Mouse (Mus musculus) 3T3-L1 (cell line): ENCODE results near the gene Dock1.

ENCODE experiments used
- DNase-seq: peaks from one replicate; pipeline ENCODE4 v3.0.0-alpha.2; 2015; ENCODE audit warnings: low read depth, low spot score

Gene Dock1

DNA sequence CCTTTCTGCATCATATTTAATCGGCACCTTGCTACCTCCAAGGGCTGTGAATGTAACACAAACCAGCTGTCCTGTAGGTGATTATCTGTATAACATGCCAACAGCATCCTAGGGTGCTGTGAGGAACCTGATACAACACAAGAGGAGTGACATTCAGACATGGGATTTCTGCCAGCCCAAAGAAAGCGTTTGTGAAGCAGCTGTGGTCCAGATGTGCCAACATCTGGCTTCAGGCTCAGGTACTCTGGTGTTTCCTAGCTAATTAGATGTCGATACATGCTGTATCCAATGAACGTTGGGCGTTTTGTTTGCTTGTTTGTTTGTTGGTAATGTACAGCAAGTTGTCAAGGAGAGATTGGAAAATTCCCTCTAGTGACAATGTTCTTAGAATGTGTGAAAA lies 487.1 kb downstream of the Dock1 start:
- DNase-seq, result no peak

- no peak for DNase-seq
These were observed 487.9 kb downstream of the Dock1 start for GRCm38 (mm10) chr7:135158381-135158780.

GRCm38 (mm10) chr7:135159606-135160005 lies 489.2 kb downstream of the Dock1 start:
- DNase-seq, result no peak

- DNase-seq, result peak; percentile 61
These were observed 494.7 kb downstream of the Dock1 start for GRCm38 (mm10) chr7:135165155-135165554.

DNA sequence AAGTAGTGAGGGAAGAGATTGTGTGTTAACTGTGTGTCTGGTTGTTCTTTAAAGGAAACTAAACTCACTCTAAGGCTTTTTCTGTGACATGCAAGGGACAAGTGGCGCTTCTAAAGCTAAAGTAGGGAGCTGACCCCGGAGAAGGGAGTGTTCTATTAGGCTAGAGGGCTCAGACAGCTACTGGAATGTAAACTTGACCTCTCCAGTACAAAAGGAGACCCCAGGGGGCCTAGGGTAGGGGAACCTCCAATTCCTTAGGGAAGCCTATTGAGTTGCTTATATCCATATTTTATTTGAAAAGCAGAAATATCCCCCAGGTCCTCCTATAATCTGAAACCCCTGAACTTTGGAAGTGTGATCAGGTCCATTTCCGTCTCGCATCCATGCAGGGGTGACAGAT lies 499.5 kb downstream of the Dock1 start:
- DNase-seq, result no peak

DNA sequence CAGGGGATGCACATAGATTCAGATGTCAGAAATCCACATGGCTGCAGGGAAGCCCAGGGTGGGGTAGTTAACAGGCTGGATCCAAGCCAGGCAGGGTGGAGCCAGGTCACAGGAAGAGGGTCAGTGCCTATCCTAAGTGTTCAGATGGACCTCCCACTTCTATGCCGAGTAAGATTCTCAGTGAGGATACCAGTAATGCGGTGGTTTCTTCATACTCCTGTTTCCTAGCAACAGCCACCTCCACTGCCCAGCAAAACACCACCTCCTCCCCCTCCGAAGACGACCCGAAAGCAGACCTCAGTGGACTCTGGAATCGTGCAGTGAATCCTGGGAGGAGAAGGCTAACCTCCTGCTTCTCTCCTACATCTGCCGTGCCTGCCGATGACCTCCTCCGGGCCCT lies 501.8 kb downstream of the Dock1 start:
- DNase-seq, result no peak

- no peak for DNase-seq
These were observed 523.7 kb downstream of the Dock1 start for GRCm38 (mm10) chr7:135194190-135194589.

DNA sequence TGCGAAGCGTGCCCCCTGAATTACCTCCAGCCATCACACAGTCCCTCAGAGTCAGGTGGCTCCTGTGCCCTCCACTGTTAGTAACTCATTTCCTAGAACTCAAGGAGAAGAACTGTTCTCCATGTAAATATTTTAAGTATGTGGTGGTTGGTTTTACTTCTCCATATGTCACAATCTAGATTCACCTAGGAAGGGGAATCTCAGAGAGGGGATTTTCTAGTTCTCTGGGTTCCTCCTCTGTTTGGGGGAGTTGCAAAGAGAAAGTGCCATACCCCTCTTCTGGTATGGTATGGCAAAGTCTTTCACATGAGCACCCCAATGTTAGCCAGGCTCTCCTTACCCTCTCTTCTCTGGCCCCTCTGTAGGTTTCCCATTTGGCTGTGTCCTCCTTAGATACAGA lies 525.2 kb downstream of the Dock1 start:
- no peak for DNase-seq

DNA sequence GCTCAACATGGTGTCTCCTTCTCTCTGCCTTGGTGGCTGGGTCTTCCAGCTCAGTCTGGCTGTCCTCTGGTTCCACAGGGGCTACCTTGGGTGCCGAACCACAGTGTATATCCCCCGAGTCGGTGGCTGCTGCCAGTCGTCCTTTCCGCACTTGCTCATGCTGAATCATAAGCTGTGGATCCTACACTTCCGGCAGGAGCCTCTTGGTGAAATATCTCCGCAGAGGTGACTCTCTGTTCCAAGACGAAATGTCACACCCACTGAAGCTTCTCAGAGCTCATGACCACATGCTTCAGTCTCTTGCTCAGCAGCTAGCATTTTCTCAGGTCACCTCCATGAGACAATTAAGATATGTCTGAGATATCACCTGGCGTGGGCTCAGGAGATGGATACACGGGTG lies 526.4 kb downstream of the Dock1 start:
- DNase-seq, result no peak

- DNase-seq, result peak; percentile 62
These were observed 533.5 kb downstream of the Dock1 start for GRCm38 (mm10) chr7:135203920-135204319.

GRCm38 (mm10) chr7:135205111-135205510 lies 534.7 kb downstream of the Dock1 start:
- peak; percentile 33 for DNase-seq

DNA sequence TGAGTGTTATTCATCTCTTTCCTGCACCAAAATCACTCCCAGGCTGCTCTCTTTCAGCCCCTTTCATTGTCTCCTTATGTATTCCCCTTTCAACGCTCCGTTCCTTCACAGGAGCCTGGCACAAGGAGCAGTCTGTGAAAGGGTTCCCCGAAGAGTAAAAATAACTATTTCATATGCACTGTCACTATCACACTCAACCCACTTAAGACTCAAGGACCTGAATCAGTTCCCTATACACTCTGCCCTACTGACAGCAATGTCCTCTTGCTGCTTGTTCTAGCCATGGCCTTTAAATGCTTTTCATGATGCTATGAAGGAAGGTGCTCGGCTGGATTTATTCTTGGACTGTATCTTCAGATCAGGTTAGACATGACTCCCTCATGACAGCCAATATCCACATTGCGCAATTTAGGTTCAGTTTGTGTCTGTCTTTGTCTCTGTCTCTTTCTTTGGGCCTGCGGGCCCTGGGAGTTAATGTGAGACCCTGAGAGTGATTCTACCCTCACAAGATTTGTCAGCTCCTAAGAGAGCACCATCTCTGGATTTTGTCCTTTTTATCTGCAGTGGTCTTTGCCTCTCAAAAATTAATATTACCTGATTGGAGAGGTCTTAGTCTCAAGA lies 538.6 kb downstream of the Dock1 start:
- no peak for DNase-seq

DNA sequence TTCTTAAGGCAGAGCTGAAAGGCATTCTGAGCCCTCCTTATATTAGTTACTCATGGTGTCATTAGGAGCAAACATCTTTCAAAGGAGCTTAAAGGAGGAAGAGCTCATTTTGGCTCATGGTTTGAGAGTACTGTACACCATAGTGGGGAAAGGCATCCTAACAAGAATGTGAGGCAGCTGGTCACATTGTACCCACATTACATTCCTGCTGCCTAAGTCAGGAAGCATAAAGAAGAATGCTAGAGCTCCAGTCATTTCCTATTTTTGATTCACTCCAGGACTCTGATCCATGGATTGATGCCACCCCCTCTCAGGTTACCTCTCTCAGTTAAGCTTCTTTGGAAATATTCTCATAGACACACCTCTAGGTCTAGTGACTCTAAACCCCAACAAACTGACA lies 539.8 kb downstream of the Dock1 start:
- DNase-seq, result peak; percentile 72

- no peak for DNase-seq
These were observed 540.4 kb downstream of the Dock1 start for GRCm38 (mm10) chr7:135210831-135211230.

DNA sequence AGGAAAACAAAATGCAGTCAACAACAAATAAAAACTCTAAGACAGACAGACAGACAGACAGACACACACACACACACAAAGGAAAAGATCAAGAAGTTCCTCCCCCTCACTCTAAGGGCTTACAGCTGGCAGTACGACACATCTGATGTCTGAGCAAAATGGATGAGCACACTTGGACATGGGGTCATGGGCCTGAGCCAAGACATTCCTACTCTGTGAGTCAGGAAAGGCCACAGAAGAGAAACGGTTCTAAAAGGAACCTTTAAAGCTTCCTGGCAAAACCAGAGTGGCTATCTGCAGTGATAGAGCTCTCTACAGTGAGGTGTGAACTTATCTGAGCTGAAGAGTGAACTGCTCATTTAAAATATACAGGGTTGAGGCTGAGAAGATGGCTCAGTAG lies 542.1 kb downstream of the Dock1 start:
- DNase-seq, result peak; percentile 97

GRCm38 (mm10) chr7:135221475-135221874 lies 551.0 kb downstream of the Dock1 start:
- no peak for DNase-seq
